Mouse (Mus musculus): ENCODE data around the gene Whrn. TPM values are rescaled to one million over a fixed set of nuclear protein-coding genes. Genes with fewer than 3 reads are reported as not detected.

Whrn gene
- polyA plus RNA-seq, 1 experiment from 2014 or later, result 10.4 TPM

- no peak for ATAC-seq (ENCODE audit: low FRiP score, low read depth)
- Histone ChIP-seq H3K4me1 (peaks cover 35% of the 10 kb centered on the region), H3K9ac (no peak overlapping the region), H3K4me3 (no peak overlapping the region), H3K36me3 (peaks cover 7% of the 10 kb centered on the region; the same call in 1 of the 2 replicates), H3K27ac (no peak overlapping the region), H3K4me2 (replicated peaks) (no peak overlapping the region; the same call in 1 of the 2 replicates), H3K27me3 (no peaks in the 10 kb centered on the region), H3K9me3 (no peaks in the 10 kb centered on the region)
- 55% methylated on average over 5 of the region's 5 CpGs for WGBS
Observed at GRCm38 (mm10) chr4:63411222-63411621, 84.6 kb downstream of the Whrn start.

GRCm38 (mm10) chr4:63410583-63410934 is 85.2 kb downstream of the Whrn start:
- peak; percentile 90 for ATAC-seq (ENCODE audit: low FRiP score, low read depth)
- H3K4me3 ChIP-seq, result peak overlapping the region; percentile 64
- peak overlapping the region; percentile 17; the same call in 1 of the 2 replicates for H3K27ac ChIP-seq
- peaks cover 37% of the 10 kb centered on the region for H3K4me1 ChIP-seq
- peak overlapping the region; percentile 97 for H3K4me2 ChIP-seq (replicated peaks)
- no peaks in the 10 kb centered on the region for H3K9me3 ChIP-seq
- WGBS, result under 1% methylated on average over 19 of the region's 19 CpGs
- H3K27me3 ChIP-seq, result no peaks in the 10 kb centered on the region
- H3K9ac ChIP-seq, result peak overlapping the region; percentile 56; the same call in 1 of the 2 replicates
- 0 out of 2 replicates have a peak, but pooled peaks cover under 1% of the 10 kb centered on the region for H3K36me3 ChIP-seq

GRCm38 (mm10) chr4:63409908-63410582 is 85.7 kb downstream of the Whrn start:
- under 1% methylated on average over 39 of the region's 39 CpGs for WGBS
- H3K4me3 ChIP-seq, result peak overlapping the region; percentile 64
- no peaks in the 10 kb centered on the region for H3K36me3 ChIP-seq
- peak overlapping the region; percentile 56 for H3K9ac ChIP-seq
- H3K4me1 ChIP-seq, result peaks cover 42% of the 10 kb centered on the region
- H3K27me3 ChIP-seq, result no peaks in the 10 kb centered on the region
- H3K9me3 ChIP-seq, result no peaks in the 10 kb centered on the region
- ATAC-seq (ENCODE audit: low FRiP score, low read depth), result peak; percentile 75
- peak overlapping the region; percentile 97 for H3K4me2 ChIP-seq (replicated peaks)
- H3K27ac ChIP-seq, result peak overlapping the region; percentile 17; the same call in 1 of the 2 replicates

GRCm38 (mm10) chr4:63409317-63409907 is 86.4 kb downstream of the Whrn start:
- H3K27me3 ChIP-seq, result no peaks in the 10 kb centered on the region
- 2% methylated on average over 18 of the region's 18 CpGs for WGBS
- H3K9me3 ChIP-seq, result no peaks in the 10 kb centered on the region
- H3K4me1 ChIP-seq, result peaks cover 46% of the 10 kb centered on the region
- peak overlapping the region; percentile 97 for H3K4me2 ChIP-seq (replicated peaks)
- H3K27ac ChIP-seq, result no peak overlapping the region; the same call in 1 of the 2 replicates
- peak overlapping the region; percentile 64 for H3K4me3 ChIP-seq
- peak overlapping the region; percentile 56 for H3K9ac ChIP-seq
- no peak for ATAC-seq (ENCODE audit: low FRiP score, low read depth)
- no peaks in the 10 kb centered on the region for H3K36me3 ChIP-seq

GRCm38 (mm10) chr4:63408649-63409048 is 87.1 kb downstream of the Whrn start:
- H3K4me3 ChIP-seq, result peak overlapping the region; percentile 64; the same call in 1 of the 2 replicates
- H3K9me3 ChIP-seq, result no peaks in the 10 kb centered on the region
- ATAC-seq (ENCODE audit: low FRiP score, low read depth), result peak; percentile 20; the same call in 1 of the 2 replicates
- H3K27me3 ChIP-seq, result no peaks in the 10 kb centered on the region
- no peaks in the 10 kb centered on the region for H3K36me3 ChIP-seq
- peak overlapping the region; percentile 97 for H3K4me2 ChIP-seq (replicated peaks)
- WGBS, result 6% methylated on average over 8 of the region's 8 CpGs
- H3K27ac ChIP-seq, result no peak overlapping the region; the same call in 1 of the 2 replicates
- H3K4me1 ChIP-seq, result peaks cover 48% of the 10 kb centered on the region
- H3K9ac ChIP-seq, result peak overlapping the region; percentile 31

GRCm38 (mm10) chr4:63408247-63408646 is 87.5 kb downstream of the Whrn start:
- 54% methylated on average over 7 of the region's 7 CpGs for WGBS
- H3K4me2 ChIP-seq (replicated peaks), result peak overlapping the region; percentile 97
- H3K27me3 ChIP-seq, result no peaks in the 10 kb centered on the region
- H3K36me3 ChIP-seq, result no peaks in the 10 kb centered on the region
- no peak for ATAC-seq (ENCODE audit: low FRiP score, low read depth)
- H3K9me3 ChIP-seq, result no peaks in the 10 kb centered on the region
- H3K27ac ChIP-seq, result no peak overlapping the region; the same call in 1 of the 2 replicates
- H3K9ac ChIP-seq, result peak overlapping the region; percentile 31; the same call in 1 of the 2 replicates
- H3K4me1 ChIP-seq, result peaks cover 52% of the 10 kb centered on the region
- 0 out of 2 replicates have a peak overlapping the region, but pooled peaks have one; percentile 64 for H3K4me3 ChIP-seq

- H3K36me3 ChIP-seq, result no peaks in the 10 kb centered on the region
- no peaks in the 10 kb centered on the region for H3K27me3 ChIP-seq
- H3K9ac ChIP-seq, result no peak overlapping the region
- H3K4me3 ChIP-seq, result no peak overlapping the region
- peaks cover 75% of the 10 kb centered on the region for H3K4me1 ChIP-seq
- H3K9me3 ChIP-seq, result no peaks in the 10 kb centered on the region
- H3K27ac ChIP-seq, result no peak overlapping the region
- no peak for ATAC-seq (ENCODE audit: low FRiP score, low read depth)
- H3K4me2 ChIP-seq (replicated peaks), result no peak overlapping the region
- 57% methylated on average over 4 of the region's 4 CpGs for WGBS
Observed at GRCm38 (mm10) chr4:63405683-63406082, 90.1 kb downstream of the Whrn start.

GRCm38 (mm10) chr4:63405051-63405450 is 90.7 kb downstream of the Whrn start:
- Histone ChIP-seq H3K36me3 (no peaks in the 10 kb centered on the region), H3K9ac (0 out of 2 replicates have a peak overlapping the region, but pooled peaks have one; percentile 13), H3K4me1 (peaks cover 80% of the 10 kb centered on the region), H3K4me3 (no peak overlapping the region), H3K4me2 (replicated peaks) (no peak overlapping the region), H3K27me3 (no peaks in the 10 kb centered on the region), H3K9me3 (no peaks in the 10 kb centered on the region), H3K27ac (no peak overlapping the region)
- no peak for ATAC-seq (ENCODE audit: low FRiP score, low read depth)
- WGBS, result 23% methylated on average over 7 of the region's 7 CpGs

- peak overlapping the region; percentile 64 for H3K4me2 ChIP-seq (replicated peaks)
- peak overlapping the region; percentile 54 for H3K9ac ChIP-seq
- no peaks in the 10 kb centered on the region for H3K9me3 ChIP-seq
- H3K4me1 ChIP-seq, result peaks cover 80% of the 10 kb centered on the region
- H3K4me3 ChIP-seq, result no peak overlapping the region
- H3K36me3 ChIP-seq, result no peaks in the 10 kb centered on the region
- peak overlapping the region; percentile 89; the same call in 1 of the 2 replicates for H3K27ac ChIP-seq
- no peak for ATAC-seq (ENCODE audit: low FRiP score, low read depth)
- 64% methylated on average over 7 of the region's 7 CpGs for WGBS
- no peaks in the 10 kb centered on the region for H3K27me3 ChIP-seq
Observed at GRCm38 (mm10) chr4:63404205-63404604, 91.6 kb downstream of the Whrn start.

GRCm38 (mm10) chr4:63403040-63403959 is 92.5 kb downstream of the Whrn start, which contains the start of gene Akna:
TSS of gene Akna (minus strand) at chr4:63403354.
- H3K27ac ChIP-seq, result peak within 1 kb of the TSS; percentile 89
- H3K4me3 ChIP-seq, result peak within 1 kb of the TSS; percentile 34
- peak within 1 kb of the TSS; percentile 60 for H3K9ac ChIP-seq
- peak within 1 kb of the TSS; percentile 64 for H3K4me2 ChIP-seq (replicated peaks)
- no peaks in the 10 kb centered on the region for H3K36me3 ChIP-seq
- H3K4me1 ChIP-seq, result peaks cover 80% of the 10 kb centered on the region
- 5% methylated on average over 17 of the region's 17 CpGs for WGBS
- H3K9me3 ChIP-seq, result no peaks in the 10 kb centered on the region
- no peaks in the 10 kb centered on the region for H3K27me3 ChIP-seq
- peak; percentile 85 for ATAC-seq (ENCODE audit: low FRiP score, low read depth)

GRCm38 (mm10) chr4:63402558-63402957 is 93.2 kb downstream of the Whrn start:
- Histone ChIP-seq H3K4me2 (replicated peaks) (peak overlapping the region; percentile 64), H3K9me3 (no peaks in the 10 kb centered on the region), H3K36me3 (peaks cover 4% of the 10 kb centered on the region), H3K27ac (peak overlapping the region; percentile 89), H3K9ac (peak overlapping the region; percentile 60), H3K4me1 (peaks cover 75% of the 10 kb centered on the region), H3K27me3 (no peaks in the 10 kb centered on the region), H3K4me3 (peak overlapping the region; percentile 34)
- ATAC-seq (ENCODE audit: low FRiP score, low read depth), result no peak
- WGBS, result 55% methylated on average over 6 of the region's 6 CpGs

Data from limb, embryonic 13.5 days (tissue).